Mouse (Mus musculus) retina, postnatal 7 days (tissue): ENCODE data around the gene Olfr165.
"Not testable (repeated sequence)": the region's sequence is repeated elsewhere in the genome, so short reads cannot be mapped to it uniquely, and the experiment has no call there.

ENCODE experiments used
- DNase-seq: peaks from one replicate; pipeline ENCODE4 v3.0.0-alpha.2; 2012; ENCODE audit warnings: low read depth, low spot score

Olfr165 gene

GRCm38 (mm10) chr16:19423034-19423433 is at the start of gene Olfr165:
Gene Olfr165, minus strand, starts transcription at chr16:19423134.
- no peak for DNase-seq

- no peak for DNase-seq
These were observed 41.4 kb upstream of the Olfr165 start for GRCm38 (mm10) chr16:19464365-19464764.

GRCm38 (mm10) chr16:19458741-19459140 is 35.8 kb upstream of the Olfr165 start:
- not testable (repeated sequence) for DNase-seq

- DNase-seq: no peak
These were observed 35.0 kb downstream of the Olfr165 start for GRCm38 (mm10) chr16:19387984-19388383.
